Mouse (Mus musculus) megakaryocyte, embryonic 14.5 days (primary cell): ENCODE results near the gene Ubr4.

ENCODE experiments used
- FLI1 ChIP-seq: IDR thresholded peaks from 2 replicates; pipeline ENCODE4 v1.6.1; 2012; ENCODE audit warnings: low read length, inconsistent platforms, mixed read lengths
- GATA1 ChIP-seq: IDR thresholded peaks from 3 replicates; pipeline ENCODE4 v1.6.1; 2012; ENCODE audit warnings: mixed read lengths, low read length, inconsistent platforms, borderline replicate concordance

- TF ChIP-seq GATA1 (no peak), FLI1 (no peak)
These were observed 69.2 kb downstream of the Ubr4 start for GRCm38 (mm10) chr4:139421621-139422020.
